Mouse (Mus musculus) cerebellum, postnatal 25 days (tissue): ENCODE measurements at regions not wholly inside any gene's neighbourhood (a gene's known extent, or its start where the extent isn't known, plus 50 kb on each side); places are given as distances from the start of the nearest gene placed in this dataset.

ENCODE experiments used
- DNase-seq, 2 experiments: peaks; one replicate each; pipeline ENCODE4 v3.0.0; 2021; ENCODE audit warnings: mixed read lengths in 2 of 2

DNA sequence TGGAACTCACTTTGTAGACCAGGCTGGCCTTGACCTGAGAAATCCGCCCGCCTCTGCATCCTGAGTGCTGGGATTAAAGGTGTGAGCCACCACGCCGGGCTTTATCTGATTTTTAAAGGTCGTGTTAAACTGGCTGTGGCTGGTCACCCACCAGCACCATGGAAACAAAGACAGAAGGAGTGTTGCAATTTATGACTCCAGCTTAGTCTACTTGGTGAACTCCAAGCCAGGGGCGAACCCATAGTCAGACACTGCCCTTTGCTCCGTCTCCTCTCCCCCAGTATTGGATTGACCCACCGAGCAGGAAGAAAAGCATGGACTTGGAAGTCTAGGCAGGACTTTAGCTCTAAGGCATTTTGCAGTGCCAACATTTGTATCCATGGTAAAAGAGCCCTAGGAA, 86.5 kb upstream of the Fam3c start:
- DNase-seq = no peak

DNA sequence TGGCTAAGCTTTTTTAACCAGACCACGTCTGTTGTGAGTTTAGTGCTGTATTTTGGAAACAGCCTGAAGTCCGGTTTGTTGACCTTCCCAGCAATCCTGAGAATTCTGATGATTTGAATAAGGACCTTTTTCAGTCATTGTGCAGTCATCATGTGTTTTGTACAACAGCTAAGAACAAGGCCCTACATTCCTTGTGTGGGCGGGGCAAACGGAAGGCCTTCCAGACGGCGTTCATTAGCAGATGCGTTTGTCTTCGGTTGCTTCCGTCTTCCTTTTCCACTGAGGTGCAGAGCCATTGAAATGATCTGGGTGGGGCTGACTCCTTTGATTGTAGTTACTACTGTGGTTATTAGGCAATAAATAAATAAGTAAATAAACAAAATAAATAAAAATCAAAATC, 83.8 kb upstream of the Fam3c start:
- DNase-seq = no peak

DNA sequence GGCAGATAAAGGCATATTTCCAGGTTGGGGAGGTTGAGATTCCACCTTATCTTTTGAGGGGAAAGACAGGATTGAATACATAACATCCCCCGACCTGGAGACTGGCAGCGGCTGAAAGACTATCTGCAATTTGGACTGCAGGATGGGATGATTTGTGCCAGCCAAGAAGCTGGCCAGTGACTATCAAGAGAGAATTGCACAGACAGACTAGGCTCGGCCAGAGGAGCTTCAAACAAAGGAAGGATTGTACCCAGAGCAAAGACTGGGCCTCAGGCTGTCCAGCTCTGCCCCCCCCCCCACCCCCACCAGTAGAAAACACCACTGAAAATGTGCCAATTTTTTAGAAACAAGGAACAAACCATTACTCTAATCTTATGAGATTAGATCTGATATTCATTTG, 73.0 kb upstream of the Fam3c start:
- no peak for DNase-seq

- DNase-seq = no peak
These were observed 68.2 kb upstream of the Fam3c start for GRCm38 (mm10) chr6:22424161-22424807.

DNA sequence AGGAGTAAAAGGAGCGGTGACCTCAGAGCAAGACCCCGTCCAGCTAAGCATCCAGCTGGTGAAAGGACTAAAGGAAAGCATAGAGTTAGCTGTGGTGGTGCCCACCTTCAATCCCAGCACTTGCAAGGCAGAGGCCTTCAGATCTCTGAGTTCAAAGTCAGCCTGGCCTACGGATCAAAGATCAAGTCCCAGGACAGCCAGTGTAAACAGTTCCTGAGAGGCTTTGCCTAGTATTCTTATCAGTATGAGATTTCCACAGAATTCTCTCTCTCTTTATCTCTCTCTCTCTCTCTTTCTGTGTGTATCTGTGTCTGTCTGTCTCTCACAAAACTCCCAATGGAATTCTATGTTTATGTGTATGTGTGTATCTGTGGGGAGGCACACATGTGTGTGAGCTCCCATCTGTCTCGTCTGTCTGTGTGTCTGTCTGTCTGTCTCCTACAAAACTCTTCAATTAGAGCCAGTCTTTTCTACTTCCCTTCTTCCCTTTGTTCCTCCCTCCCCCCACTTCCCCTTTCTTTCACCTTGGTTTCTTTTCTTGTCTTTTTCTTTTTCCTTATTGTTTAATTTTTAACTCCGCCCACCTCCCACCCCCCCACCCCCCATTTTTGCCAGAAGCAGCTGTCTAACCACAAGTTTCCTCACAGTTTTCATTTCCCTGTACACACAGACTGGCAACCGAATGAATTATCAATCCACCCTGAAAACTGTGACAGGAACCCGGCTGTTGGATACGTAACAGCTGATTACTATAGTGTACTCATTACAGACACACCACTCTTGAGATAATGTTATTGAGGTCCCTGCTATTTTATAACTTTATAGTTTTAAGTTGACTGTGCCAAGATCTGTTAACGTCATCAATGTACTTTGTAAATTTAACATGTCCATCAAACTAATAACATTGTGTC, 67.3 kb upstream of the Fam3c start:
- DNase-seq = no peak

DNA sequence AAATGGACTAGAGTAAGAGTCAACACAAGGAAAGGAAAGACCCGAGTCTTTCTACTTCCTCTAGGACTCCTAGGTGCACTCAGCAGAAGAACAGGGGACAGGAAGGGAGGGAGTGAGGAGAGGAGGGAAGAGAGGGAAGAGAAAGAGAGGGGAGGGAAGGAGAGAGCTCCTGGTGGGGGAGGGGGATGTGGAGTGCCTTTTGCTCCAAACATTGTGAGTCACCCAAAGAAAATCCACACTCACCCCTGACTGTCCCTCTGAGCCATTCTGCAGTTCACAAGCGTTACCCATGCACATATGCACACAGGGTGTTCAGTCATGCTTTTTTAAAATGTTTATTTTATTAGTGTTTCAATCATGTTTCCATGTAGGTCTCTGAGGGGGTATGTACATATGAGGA, 65.5 kb upstream of the Fam3c start:
- DNase-seq = no peak

GRCm38 (mm10) chr6:22418279-22418678, 62.2 kb upstream of the Fam3c start:
- DNase-seq = no peak

DNA sequence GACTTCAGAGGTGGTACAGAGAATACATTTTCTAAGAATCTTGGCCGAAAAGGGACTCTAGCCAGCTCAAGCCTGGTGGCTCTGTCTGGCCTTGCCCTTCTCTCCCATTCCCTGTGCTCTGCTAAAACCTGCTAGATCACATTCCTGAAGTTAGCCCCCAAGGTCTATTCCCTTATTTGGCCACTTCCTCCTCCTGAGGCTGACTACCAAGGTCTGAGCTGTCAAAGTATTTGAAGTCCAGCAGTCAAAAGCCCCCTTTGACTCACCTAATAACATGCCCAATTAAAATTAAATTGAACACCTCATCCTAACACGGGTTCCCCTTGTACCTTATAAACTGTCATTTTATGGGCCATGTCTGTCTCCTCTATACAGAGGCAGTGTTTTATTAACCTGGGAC, 61.1 kb upstream of the Fam3c start:
- DNase-seq = no peak

DNA sequence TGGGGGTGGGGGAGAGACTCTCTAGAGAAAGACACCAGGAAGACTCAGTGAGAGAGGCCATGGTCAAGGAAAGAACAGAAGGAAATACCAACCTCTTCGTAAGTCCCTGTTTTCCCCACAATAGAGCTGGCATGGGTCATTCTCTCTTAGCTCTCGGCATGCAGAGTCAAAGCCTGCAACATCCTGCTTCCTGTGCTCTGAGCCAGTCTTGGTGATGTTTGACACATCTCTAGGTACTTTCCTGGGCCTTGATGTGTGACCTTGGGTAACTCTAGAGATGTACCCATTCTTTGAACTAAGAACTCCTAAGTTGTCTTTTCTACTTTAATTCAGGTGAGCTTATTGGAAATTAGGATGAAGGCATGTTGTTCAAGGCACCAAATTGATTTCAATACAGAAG, 55.8 kb upstream of the Fam3c start:
- DNase-seq = no peak

DNA sequence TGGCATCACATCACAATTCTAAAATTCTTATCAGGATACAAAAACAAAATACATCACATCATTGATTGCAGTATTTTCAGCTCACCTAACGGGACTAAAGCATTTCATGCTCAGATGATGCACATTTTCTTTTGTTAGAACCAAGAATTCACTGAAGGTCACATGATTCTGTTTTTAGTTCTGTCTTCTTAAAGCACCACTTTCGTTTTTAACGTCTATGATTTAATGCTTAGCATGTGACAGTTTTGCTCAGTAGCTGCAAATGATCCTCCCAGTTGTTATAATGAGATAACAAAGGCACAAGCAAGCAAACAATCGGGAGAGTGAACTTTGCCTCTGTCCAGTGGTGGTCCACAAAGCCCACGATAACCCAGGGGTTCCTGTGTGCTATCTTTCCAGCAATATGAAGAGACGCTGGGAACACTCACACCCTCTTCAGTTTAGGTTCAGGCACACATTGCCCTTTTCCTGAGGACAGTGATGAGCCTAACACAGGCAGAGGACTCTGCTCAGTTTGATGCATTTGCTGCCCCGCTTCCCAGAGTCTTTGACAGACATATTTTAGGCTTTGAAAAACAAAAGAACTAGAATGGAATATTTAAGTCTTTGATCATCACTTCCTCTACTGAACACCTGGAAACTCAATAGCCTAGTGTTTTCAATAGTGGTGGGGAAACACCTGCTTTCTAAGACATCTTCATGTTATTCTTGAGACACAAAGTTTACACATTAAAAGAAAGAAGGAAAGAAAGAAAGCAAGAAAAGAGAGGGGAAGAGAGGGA, 53.0 kb upstream of the Fam3c start:
- no peak for DNase-seq
